Mouse (Mus musculus): ENCODE data around the gene Tmod1. TPM values are rescaled to one million over a fixed set of nuclear protein-coding genes. Genes with fewer than 3 reads are reported as not detected.

Tmod1 gene
- polyA plus RNA-seq, 1 experiment: 1.2 TPM

- no peak overlapping the region for H3K4me3 ChIP-seq (ENCODE audit: insufficient read depth, low read length)
- H3K4me1 ChIP-seq (ENCODE audit: control insufficient read depth, insufficient read depth, low read length): peaks cover 34% of the 10 kb centered on the region
- TF ChIP-seq POLR2A (IDR thresholded peaks at IDR 0.05; ENCODE audit: borderline replicate concordance, low read depth, low read length) (no peak), CTCF (IDR thresholded peaks at IDR 0.05; ENCODE audit: low read depth, low read length) (no peak)
- H3K27ac ChIP-seq (ENCODE audit: insufficient read depth, low read depth, low read length): no peak overlapping the region
Measured at GRCm38 (mm10) chr4:46099132-46099531, 60.4 kb downstream of the Tmod1 start.

- H3K4me3 ChIP-seq (ENCODE audit: insufficient read depth, low read length): no peak overlapping the region
- no peak for TF ChIP-seq POLR2A (IDR thresholded peaks at IDR 0.05; ENCODE audit: borderline replicate concordance, low read depth, low read length)
- no peak for TF ChIP-seq CTCF (IDR thresholded peaks at IDR 0.05; ENCODE audit: low read depth, low read length)
- H3K27ac ChIP-seq (ENCODE audit: insufficient read depth, low read depth, low read length): no peak overlapping the region
- peaks cover 25% of the 10 kb centered on the region for H3K4me1 ChIP-seq (ENCODE audit: control insufficient read depth, insufficient read depth, low read length)
Measured at GRCm38 (mm10) chr4:46100539-46100938, 61.8 kb downstream of the Tmod1 start.

DNA sequence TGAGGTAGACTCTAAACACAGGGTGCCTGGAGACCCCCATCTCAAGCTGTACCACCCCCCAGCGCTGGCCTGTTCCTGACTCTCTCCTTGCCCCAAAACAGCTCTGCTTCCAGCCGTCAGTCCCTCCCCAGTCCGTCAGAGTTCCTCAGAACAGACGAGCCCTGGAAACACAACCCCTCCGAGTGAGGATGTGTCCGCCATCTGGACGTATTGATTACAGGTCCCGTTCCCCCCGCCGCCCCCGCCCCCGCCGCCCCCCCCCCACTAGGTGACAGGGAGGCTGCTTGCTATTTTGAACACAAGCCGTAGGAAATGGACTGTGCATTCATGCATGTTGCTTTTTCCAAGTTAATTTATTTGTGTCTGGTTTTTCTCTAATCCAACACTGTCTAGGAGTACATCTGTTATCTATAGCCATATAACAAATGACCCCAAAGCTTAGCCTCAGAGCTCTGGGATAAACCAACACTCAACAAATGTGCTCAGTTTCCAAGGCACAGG is 62.5 kb downstream of the Tmod1 start:
- peaks cover 21% of the 10 kb centered on the region for H3K4me1 ChIP-seq (ENCODE audit: control insufficient read depth, insufficient read depth, low read length)
- no peak overlapping the region for H3K27ac ChIP-seq (ENCODE audit: insufficient read depth, low read depth, low read length)
- H3K4me3 ChIP-seq (ENCODE audit: insufficient read depth, low read length): no peak overlapping the region
- TF ChIP-seq CTCF (IDR thresholded peaks at IDR 0.05; ENCODE audit: low read depth, low read length) (no peak), POLR2A (IDR thresholded peaks at IDR 0.05; ENCODE audit: borderline replicate concordance, low read depth, low read length) (no peak)

DNA sequence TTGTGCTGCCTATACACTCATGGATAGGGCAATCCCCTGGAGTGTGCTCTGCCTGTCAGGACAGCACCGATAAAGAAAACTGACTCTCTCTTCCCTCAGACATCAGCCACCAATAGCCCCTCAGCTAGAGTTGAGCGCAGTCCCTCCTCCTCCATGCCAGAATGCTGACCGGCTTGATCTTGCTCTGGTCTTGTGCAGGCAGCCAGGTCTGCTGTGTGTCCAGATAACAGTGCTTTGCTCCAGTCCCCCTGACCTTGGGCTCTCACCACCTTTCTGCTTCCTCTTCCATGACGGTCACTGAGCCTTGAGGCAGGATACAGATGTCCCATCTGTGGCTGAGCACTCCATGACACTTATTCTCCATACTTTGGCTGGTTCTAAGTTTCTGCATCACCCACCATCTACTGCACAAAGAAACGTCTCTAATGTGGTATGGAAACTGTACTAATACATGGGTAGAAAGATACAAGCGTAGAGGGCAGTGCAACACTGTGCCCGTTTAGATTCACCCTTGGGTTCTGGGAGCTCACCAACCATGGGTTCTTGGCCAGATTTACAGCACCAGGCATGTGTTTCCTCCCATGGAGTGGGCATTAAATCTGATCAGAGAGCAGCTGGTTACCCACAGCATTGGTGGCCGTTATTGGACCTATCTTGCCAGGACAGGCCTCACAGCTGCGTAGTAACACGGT is 63.5 kb downstream of the Tmod1 start:
- H3K4me1 ChIP-seq (ENCODE audit: control insufficient read depth, insufficient read depth, low read length): peaks cover 21% of the 10 kb centered on the region
- TF ChIP-seq CTCF (IDR thresholded peaks at IDR 0.05; ENCODE audit: low read depth, low read length) (no peak), POLR2A (IDR thresholded peaks at IDR 0.05; ENCODE audit: borderline replicate concordance, low read depth, low read length) (no peak)
- H3K27ac ChIP-seq (ENCODE audit: insufficient read depth, low read depth, low read length): no peak overlapping the region
- no peak overlapping the region for H3K4me3 ChIP-seq (ENCODE audit: insufficient read depth, low read length)

- no peak for TF ChIP-seq POLR2A (IDR thresholded peaks at IDR 0.05; ENCODE audit: borderline replicate concordance, low read depth, low read length)
- TF ChIP-seq CTCF (IDR thresholded peaks at IDR 0.05; ENCODE audit: low read depth, low read length): no peak
- Histone ChIP-seq H3K27ac (ENCODE audit: insufficient read depth, low read depth, low read length) (no peak overlapping the region), H3K4me1 (ENCODE audit: control insufficient read depth, insufficient read depth, low read length) (no peaks in the 10 kb centered on the region), H3K4me3 (ENCODE audit: insufficient read depth, low read length) (no peak overlapping the region)
Measured at GRCm38 (mm10) chr4:46110084-46110483, 71.3 kb downstream of the Tmod1 start.

- TF ChIP-seq CTCF (IDR thresholded peaks at IDR 0.05; ENCODE audit: low read depth, low read length): no peak
- TF ChIP-seq POLR2A (IDR thresholded peaks at IDR 0.05; ENCODE audit: borderline replicate concordance, low read depth, low read length): no peak
- H3K4me3 ChIP-seq (ENCODE audit: insufficient read depth, low read length): no peak overlapping the region
- no peaks in the 10 kb centered on the region for H3K4me1 ChIP-seq (ENCODE audit: control insufficient read depth, insufficient read depth, low read length)
- H3K27ac ChIP-seq (ENCODE audit: insufficient read depth, low read depth, low read length): no peak overlapping the region
Measured at GRCm38 (mm10) chr4:46111361-46111760, 72.6 kb downstream of the Tmod1 start.

GRCm38 (mm10) chr4:46115308-46115707 is 76.6 kb downstream of the Tmod1 start:
- H3K27ac ChIP-seq (ENCODE audit: insufficient read depth, low read depth, low read length): no peak overlapping the region
- H3K4me3 ChIP-seq (ENCODE audit: insufficient read depth, low read length): no peak overlapping the region
- H3K4me1 ChIP-seq (ENCODE audit: control insufficient read depth, insufficient read depth, low read length): no peaks in the 10 kb centered on the region
- TF ChIP-seq CTCF (IDR thresholded peaks at IDR 0.05; ENCODE audit: low read depth, low read length) (no peak), POLR2A (IDR thresholded peaks at IDR 0.05; ENCODE audit: borderline replicate concordance, low read depth, low read length) (no peak)

GRCm38 (mm10) chr4:46116544-46117175 is 77.9 kb downstream of the Tmod1 start:
- Histone ChIP-seq H3K4me1 (ENCODE audit: control insufficient read depth, insufficient read depth, low read length) (no peaks in the 10 kb centered on the region), H3K4me3 (ENCODE audit: insufficient read depth, low read length) (no peak overlapping the region), H3K27ac (ENCODE audit: insufficient read depth, low read depth, low read length) (no peak overlapping the region)
- TF ChIP-seq CTCF (IDR thresholded peaks at IDR 0.05; ENCODE audit: low read depth, low read length) (no peak), POLR2A (IDR thresholded peaks at IDR 0.05; ENCODE audit: borderline replicate concordance, low read depth, low read length) (no peak)

DNA sequence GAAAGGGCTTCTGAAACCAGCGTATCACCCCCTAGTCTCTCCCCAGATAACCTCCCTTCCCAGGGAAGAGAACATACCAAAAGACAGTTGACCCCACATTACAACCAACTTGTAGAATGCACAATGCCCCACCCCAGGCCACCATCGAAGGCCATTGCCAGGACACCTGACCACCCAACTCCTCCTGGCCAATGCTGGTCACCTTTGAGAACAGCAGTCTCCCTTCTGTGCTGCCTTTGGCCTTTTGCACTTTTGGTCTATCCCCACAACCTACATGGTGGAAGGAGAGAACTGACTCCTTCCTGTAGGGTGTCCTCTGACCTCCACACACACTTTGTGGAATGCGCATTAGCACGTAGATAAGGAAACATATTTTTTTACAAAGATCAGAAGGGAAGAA is 78.8 kb downstream of the Tmod1 start:
- Histone ChIP-seq H3K27ac (ENCODE audit: insufficient read depth, low read depth, low read length) (no peak overlapping the region), H3K4me3 (ENCODE audit: insufficient read depth, low read length) (no peak overlapping the region), H3K4me1 (ENCODE audit: control insufficient read depth, insufficient read depth, low read length) (no peaks in the 10 kb centered on the region)
- TF ChIP-seq POLR2A (IDR thresholded peaks at IDR 0.05; ENCODE audit: borderline replicate concordance, low read depth, low read length): no peak
- TF ChIP-seq CTCF (IDR thresholded peaks at IDR 0.05; ENCODE audit: low read depth, low read length): no peak

DNA sequence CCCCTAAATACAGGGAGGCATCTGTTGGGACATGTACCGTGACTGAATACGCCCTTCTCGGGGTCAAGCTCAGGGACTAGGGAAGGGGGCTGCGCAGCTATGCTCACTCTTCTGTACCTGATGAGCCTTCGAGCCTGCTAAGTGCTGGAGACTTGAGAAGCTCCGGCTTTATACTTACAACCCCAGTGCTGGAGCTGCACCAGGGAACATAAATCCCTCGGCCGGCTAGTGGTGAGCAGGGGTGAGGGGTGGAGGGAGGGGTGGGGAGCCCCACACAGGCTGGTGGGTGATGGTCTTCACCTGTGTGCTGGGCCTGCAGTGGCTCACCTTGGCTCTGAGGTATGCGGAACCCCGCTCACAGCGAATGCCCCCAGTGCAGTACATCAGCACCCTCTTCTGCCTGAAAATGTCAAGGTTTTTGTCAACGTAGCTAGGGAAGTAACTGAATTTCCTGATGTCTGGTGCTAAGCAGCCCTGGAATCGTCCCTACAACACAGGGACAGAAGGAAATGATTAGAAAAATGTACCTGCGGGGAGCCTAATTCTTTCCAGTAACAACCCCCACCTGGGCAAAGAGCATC is 80.9 kb downstream of the Tmod1 start:
- H3K4me3 ChIP-seq (ENCODE audit: insufficient read depth, low read length): no peak overlapping the region
- peaks cover 13% of the 10 kb centered on the region for H3K4me1 ChIP-seq (ENCODE audit: control insufficient read depth, insufficient read depth, low read length)
- TF ChIP-seq POLR2A (IDR thresholded peaks at IDR 0.05; ENCODE audit: borderline replicate concordance, low read depth, low read length): no peak
- no peak for TF ChIP-seq CTCF (IDR thresholded peaks at IDR 0.05; ENCODE audit: low read depth, low read length)
- H3K27ac ChIP-seq (ENCODE audit: insufficient read depth, low read depth, low read length): no peak overlapping the region

Measured in bone marrow macrophage, adult 2 months (primary cell).